Mouse (Mus musculus) macrophage (primary cell): ENCODE results near the gene Zkscan17. TPM values are rescaled to one million over a fixed set of nuclear protein-coding genes. Genes with fewer than 3 reads are reported as not detected.

Experiments
- H3K27ac ChIP-seq: fragments of 350-480 bp; formaldehyde crosslinking; 2 replicates; pipeline ENCODE4 v1.9.0; 2021
- H3K36me3 ChIP-seq: fragments of 350-480 bp; formaldehyde crosslinking; 2 replicates; pipeline ENCODE4 v1.9.0; 2021; ENCODE audit errors: inconsistent target
- H3K4me3 ChIP-seq: fragments of 350-480 bp; formaldehyde crosslinking; 2 replicates; pipeline ENCODE4 v1.9.0; 2021; ENCODE audit errors: inconsistent target
- H3K79me2 ChIP-seq: fragments of 350-480 bp; formaldehyde crosslinking; 2 replicates; pipeline ENCODE4 v1.9.0; 2021; ENCODE audit errors: inconsistent target
- WGBS: methylation state at CpG from one replicate; pipeline ENCODE4 v1.1.7; 2026; ENCODE audit warnings: inconsistent platforms; ENCODE audit not compliant: missing documents; 5-methylcytosine and 5-hydroxymethylcytosine counted together
- polyA plus RNA-seq: library from polyadenylated mRNA; stranded (reverse); fragments of 250-400 nt; gene quantifications from 3 replicates; pipeline ENCODE4 v1.2.4, GENCODE M21; 2018; ENCODE audit warnings: inconsistent platforms

The Zkscan17 gene
- polyA plus RNA-seq, 1 experiment from 2014 or later: 11.7 TPM

DNA sequence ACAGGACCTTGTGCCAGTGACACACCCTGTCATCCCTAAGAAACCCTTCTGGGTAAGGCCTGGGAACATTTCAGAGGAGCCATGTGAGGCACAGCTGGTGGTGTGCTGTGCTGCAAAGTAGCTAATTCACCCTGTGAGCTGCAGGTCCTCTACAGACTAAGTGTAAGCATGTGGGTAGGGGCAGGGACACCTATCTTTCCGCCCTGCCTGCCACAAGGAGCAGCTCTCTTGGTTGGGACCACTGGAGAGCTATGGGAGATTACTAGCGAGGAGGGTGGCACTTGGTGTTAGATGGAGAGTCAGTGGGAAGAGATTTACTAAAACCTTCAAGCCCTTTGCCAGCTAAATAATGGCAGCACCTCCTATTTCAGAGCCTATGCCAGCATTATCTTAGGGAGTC lies 69.7 kb downstream of the Zkscan17 start:
- H3K27ac ChIP-seq: no peak overlapping the region

DNA sequence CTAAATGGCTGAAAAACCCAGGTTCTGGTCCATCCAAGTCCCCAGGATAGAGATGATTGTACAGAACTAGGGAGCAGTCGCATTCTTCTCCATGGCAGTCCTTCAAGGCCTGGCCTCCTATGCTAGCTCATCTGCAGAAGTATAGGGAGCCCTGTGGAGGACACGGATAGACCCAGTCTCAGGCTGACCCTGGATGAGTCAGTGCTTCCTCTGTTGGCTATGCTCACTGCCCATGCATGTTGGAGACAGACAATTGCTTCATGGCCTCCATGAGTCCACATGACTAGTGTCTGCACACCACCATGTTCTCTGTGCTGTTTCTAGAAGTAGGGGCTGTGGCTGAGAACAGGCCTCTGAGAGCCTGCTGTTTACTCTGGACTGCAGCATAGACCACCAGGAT lies 70.2 kb downstream of the Zkscan17 start:
- Histone ChIP-seq H3K27ac (no peak overlapping the region), H3K79me2 (no peaks in the 10 kb centered on the region), H3K4me3 (no peak overlapping the region), H3K36me3 (peaks cover 24% of the 10 kb centered on the region)
- 70% methylated on average over 2 of the region's 2 CpGs for WGBS

More for the DNA sequence above, 69.7 kb downstream of the Zkscan17 start:
- Histone ChIP-seq H3K79me2 (no peaks in the 10 kb centered on the region), H3K4me3 (no peak overlapping the region), H3K36me3 (peaks cover 24% of the 10 kb centered on the region)
- 94% methylated on average over 2 of the region's 2 CpGs for WGBS

- 96% methylated on average over 4 of the region's 4 CpGs for WGBS
- H3K27ac ChIP-seq: peak within 1 kb of the TSS; percentile 51
Measured at GRCm38 (mm10) chr11:59451086-59451485, 75.5 kb downstream of the Zkscan17 start, which contains the start of gene Snap47. Gene Snap47 (minus strand): TSS chr11:59451186.

DNA sequence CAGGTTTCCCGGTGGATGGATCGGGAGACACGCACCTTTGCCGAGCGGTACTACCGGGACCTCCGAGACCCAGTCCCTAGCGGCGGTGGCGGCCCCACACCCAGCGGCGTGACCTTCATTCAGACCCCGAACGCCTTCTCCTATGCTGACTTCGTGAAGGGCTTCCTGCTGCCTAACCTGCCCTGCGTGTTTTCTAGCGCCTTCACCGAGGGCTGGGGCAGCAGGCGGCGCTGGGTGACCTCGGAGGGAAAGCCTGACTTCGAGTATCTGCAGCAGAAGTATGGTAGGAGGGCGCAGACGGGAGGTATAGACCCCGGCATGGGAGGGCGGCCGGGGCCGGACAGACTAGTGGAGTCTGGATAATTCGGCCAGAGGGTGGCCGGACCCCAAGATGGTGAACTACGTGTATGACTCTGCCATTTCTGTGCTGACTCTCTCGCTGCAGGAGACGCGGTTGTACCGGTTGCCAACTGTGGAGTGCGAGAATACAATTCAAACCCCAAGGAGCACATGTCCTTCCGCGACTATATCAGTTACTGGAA lies 76.2 kb downstream of the Zkscan17 start:
- H3K79me2 ChIP-seq: no peaks in the 10 kb centered on the region
- H3K4me3 ChIP-seq: peak overlapping the region; percentile 80
- whole genome bisulfite sequencing: 3% methylated on average over 34 of the region's 38 CpGs
- H3K36me3 ChIP-seq: peaks cover 15% of the 10 kb centered on the region
- peak overlapping the region; percentile 51 for H3K27ac ChIP-seq

More at GRCm38 (mm10) chr11:59451086-59451485, 75.5 kb downstream of the Zkscan17 start, which contains the start of gene Snap47:
- H3K4me3 ChIP-seq: peak within 1 kb of the TSS; percentile 80
- no peaks in the 10 kb centered on the region for H3K79me2 ChIP-seq
- peaks cover 23% of the 10 kb centered on the region for H3K36me3 ChIP-seq

DNA sequence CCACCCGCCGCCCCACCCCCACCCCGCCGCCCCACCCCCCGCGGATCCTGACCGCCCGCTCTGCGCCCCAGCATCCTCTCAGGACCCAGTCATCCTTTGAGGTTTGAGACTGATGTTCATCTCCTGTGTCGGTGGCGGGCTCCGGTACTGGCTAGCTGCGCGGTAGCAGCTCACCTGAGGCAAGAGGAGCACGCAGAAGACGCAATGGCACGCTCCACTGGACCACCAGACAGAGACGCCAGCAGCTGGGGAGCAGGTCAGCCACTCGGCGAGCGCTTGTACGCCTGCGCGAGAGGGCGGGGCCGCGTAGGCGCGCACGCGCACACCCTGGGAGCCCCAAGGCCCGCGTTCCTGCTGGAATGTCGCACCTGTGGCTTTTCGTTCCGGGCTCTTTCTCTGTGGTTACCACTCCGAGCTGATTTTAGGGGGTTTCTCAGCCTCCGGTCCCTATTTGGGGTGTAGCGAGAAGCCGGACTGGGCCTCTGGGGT lies 76.8 kb downstream of the Zkscan17 start, which contains the start of gene Jmjd4:
Gene Jmjd4 (plus strand): TSS at position 305 of the 489 bp plus-strand sequence.
- Histone ChIP-seq H3K4me3 (peak within 1 kb of the TSS; percentile 80), H3K79me2 (no peaks in the 10 kb centered on the region), H3K36me3 (peaks cover 10% of the 10 kb centered on the region), H3K27ac (peak within 1 kb of the TSS; percentile 51)
- WGBS: under 1% methylated on average over 30 of the region's 40 CpGs

GRCm38 (mm10) chr11:59443102-59443501 lies 83.4 kb downstream of the Zkscan17 start:
- Histone ChIP-seq H3K27ac (no peak overlapping the region), H3K79me2 (no peaks in the 10 kb centered on the region), H3K36me3 (peaks cover under 1% of the 10 kb centered on the region; the same call in 1 of the 2 replicates), H3K4me3 (no peak overlapping the region)

DNA sequence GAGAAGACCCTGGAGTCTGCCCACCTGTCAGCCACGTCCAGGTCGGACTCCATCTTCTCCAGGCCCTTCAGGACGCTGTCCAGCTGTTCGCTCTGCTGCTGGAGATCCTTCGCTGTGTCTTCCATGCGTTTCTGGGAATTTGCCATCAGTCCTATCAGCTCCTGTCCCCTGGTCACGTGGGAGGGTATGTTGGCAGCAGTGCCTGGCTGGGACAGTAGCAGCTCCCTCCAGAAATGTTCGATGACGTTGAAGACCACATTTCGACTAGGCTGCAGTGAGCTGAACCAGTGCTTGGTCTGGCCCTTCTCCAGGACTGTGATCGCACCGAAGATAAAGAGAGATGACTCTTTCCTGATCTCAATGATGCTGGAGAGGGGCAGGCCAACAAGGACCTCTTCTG lies 88.6 kb downstream of the Zkscan17 start:
- WGBS: 92% methylated on average over 12 of the region's 12 CpGs
- H3K79me2 ChIP-seq: no peaks in the 10 kb centered on the region
- peaks cover 18% of the 10 kb centered on the region; the same call in 1 of the 2 replicates for H3K36me3 ChIP-seq
- no peak overlapping the region for H3K4me3 ChIP-seq
- no peak overlapping the region for H3K27ac ChIP-seq

Other genes with a start within 250 kb of the Zkscan17 start
- gene Wnt3a, start 236.0 kb downstream of the Zkscan17 start, polyA plus RNA-seq: not detected in 3 replicates
- gene Wnt9a, start 219.8 kb downstream of the Zkscan17 start, polyA plus RNA-seq: 0.10 to 0.41 TPM (median 0.34 TPM) in 3 replicates
- gene Prss38, start 151.1 kb downstream of the Zkscan17 start, polyA plus RNA-seq: 0.11 TPM in 1 of 3 replicates, not detected in the others
- gene Jmjd4, start 76.7 kb downstream of the Zkscan17 start, polyA plus RNA-seq: 3.3 to 4.3 TPM (median 3.3 TPM) in 3 replicates
- gene Snap47, start 75.6 kb downstream of the Zkscan17 start, polyA plus RNA-seq: 20.2 to 31.5 TPM (median 30.9 TPM) in 3 replicates
- gene Zfp867, start 54.3 kb downstream of the Zkscan17 start, polyA plus RNA-seq: 1.2 to 1.7 TPM (median 1.6 TPM) in 3 replicates
- gene Nlrp3, start 14.8 kb upstream of the Zkscan17 start, polyA plus RNA-seq: 12.7 to 36.4 TPM (median 25.2 TPM) in 3 replicates
- gene Olfr222, start 49.5 kb upstream of the Zkscan17 start, polyA plus RNA-seq: not detected in 3 replicates
- not detected in 3 replicates for gene Olfr223, start 66.5 kb upstream of the Zkscan17 start, polyA plus RNA-seq
- gene Mprip, start 134.6 kb upstream of the Zkscan17 start, polyA plus RNA-seq: 26.3 to 31.2 TPM (median 30.0 TPM) in 3 replicates